Mouse (Mus musculus): Measurements from ENCODE around the gene Tiam1.
A peak's percentile ranks its signal among the peaks of the same experiment; 100 is the strongest.
"Not testable (repeated sequence)": the region's sequence is repeated elsewhere in the genome, so short reads cannot be mapped to it uniquely, and the experiment has no call there.

Tiam1 gene

GRCm38 (mm10) chr16:90104714-90105459, 38.7 kb downstream of the Tiam1 start:
- DNase-seq (ENCODE audit: low read depth), result no peak

- DNase-seq (ENCODE audit: low read depth), result no peak
Observed at GRCm38 (mm10) chr16:90103726-90104125, 39.8 kb downstream of the Tiam1 start.

GRCm38 (mm10) chr16:90102596-90102995, 41.0 kb downstream of the Tiam1 start:
- DNase-seq (ENCODE audit: low read depth), result no peak

- DNase-seq (ENCODE audit: low read depth), result no peak
Observed at GRCm38 (mm10) chr16:90098191-90098605, 45.4 kb downstream of the Tiam1 start.

- DNase-seq (ENCODE audit: low read depth), result no peak
Observed at GRCm38 (mm10) chr16:90097769-90098168, 45.8 kb downstream of the Tiam1 start.

- DNase-seq (ENCODE audit: low read depth), result no peak
Observed at GRCm38 (mm10) chr16:90096011-90096410, 47.6 kb downstream of the Tiam1 start.

- DNase-seq (ENCODE audit: low read depth), result no peak
Observed at GRCm38 (mm10) chr16:90093015-90093414, 50.6 kb downstream of the Tiam1 start.

GRCm38 (mm10) chr16:90091906-90092305, 51.7 kb downstream of the Tiam1 start:
- no peak for DNase-seq (ENCODE audit: low read depth)

- DNase-seq (ENCODE audit: low read depth), result no peak
Observed at GRCm38 (mm10) chr16:90091112-90091720, 52.4 kb downstream of the Tiam1 start.

- DNase-seq (ENCODE audit: low read depth), result no peak
Observed at GRCm38 (mm10) chr16:90090368-90090767, 53.2 kb downstream of the Tiam1 start.

- DNase-seq (ENCODE audit: low read depth), result no peak
Observed at GRCm38 (mm10) chr16:90087256-90087655, 56.3 kb downstream of the Tiam1 start.

GRCm38 (mm10) chr16:90086111-90086510, 57.5 kb downstream of the Tiam1 start:
- DNase-seq (ENCODE audit: low read depth), result no peak

GRCm38 (mm10) chr16:90085580-90085979, 58.0 kb downstream of the Tiam1 start:
- DNase-seq (ENCODE audit: low read depth), result no peak

GRCm38 (mm10) chr16:90081125-90081524, 62.4 kb downstream of the Tiam1 start:
- DNase-seq (ENCODE audit: low read depth), result no peak

- no peak for DNase-seq (ENCODE audit: low read depth)
Observed at GRCm38 (mm10) chr16:90078806-90079381, 64.7 kb downstream of the Tiam1 start.

GRCm38 (mm10) chr16:90073510-90073909, 70.1 kb downstream of the Tiam1 start:
- no peak for DNase-seq (ENCODE audit: low read depth)

- peak; percentile 14 for DNase-seq (ENCODE audit: low read depth)
Observed at GRCm38 (mm10) chr16:90072651-90073050, 70.9 kb downstream of the Tiam1 start.

GRCm38 (mm10) chr16:90071125-90071524, 72.4 kb downstream of the Tiam1 start:
- not testable (repeated sequence) for DNase-seq (ENCODE audit: low read depth)

GRCm38 (mm10) chr16:90070104-90070503, 73.5 kb downstream of the Tiam1 start:
- no peak for DNase-seq (ENCODE audit: low read depth)

GRCm38 (mm10) chr16:90069197-90069596, 74.4 kb downstream of the Tiam1 start:
- DNase-seq (ENCODE audit: low read depth), result no peak

GRCm38 (mm10) chr16:90052905-90053519, 90.6 kb downstream of the Tiam1 start:
- DNase-seq (ENCODE audit: low read depth), result no peak

GRCm38 (mm10) chr16:90052409-90052808, 91.2 kb downstream of the Tiam1 start:
- no peak for DNase-seq (ENCODE audit: low read depth)

- DNase-seq (ENCODE audit: low read depth), result no peak
Observed at GRCm38 (mm10) chr16:90051051-90051450, 92.5 kb downstream of the Tiam1 start.
